Mouse (Mus musculus) ES-E14 (cell line): ENCODE results near the gene Cercam. TPM values are rescaled to one million over a fixed set of nuclear protein-coding genes. Genes with fewer than 3 reads are reported as not detected.

Experiments
- DNase-seq: peaks from one replicate; pipeline ENCODE4 v3.0.0-alpha.2; 2013; ENCODE audit warnings: low read depth, low spot score
- H3K27ac ChIP-seq: 2 replicates; pipeline ENCODE4 v1.5.1; 2012; ENCODE audit warnings: low read depth, mild to moderate bottlenecking, low read length, moderate library complexity, mixed read lengths; ENCODE audit not compliant: poor library complexity, insufficient read depth, severe bottlenecking
- H3K36me3 ChIP-seq: 2 replicates; pipeline ENCODE4 v1.6.1; 2012; ENCODE audit warnings: mild to moderate bottlenecking, low read length, moderate library complexity, mixed read lengths; ENCODE audit not compliant: control insufficient read depth, poor library complexity, insufficient read depth, severe bottlenecking
- H3K4me1 ChIP-seq, 2 experiments: fragments of 150-350 bp in 1 of 2; sonication (generic) in 1 of 2; 2 replicates each; pipeline ENCODE4 v1.6.1; 2012; ENCODE audit warnings: low read length in 2 of 2, mild to moderate bottlenecking in 1 of 2, mixed read lengths in 1 of 2; ENCODE audit not compliant: control insufficient read depth in 2 of 2, insufficient read depth in 2 of 2, poor library complexity in 1 of 2
- H3K4me3 ChIP-seq, 2 experiments: fragments of 150-350 bp in 1 of 2; sonication (generic) in 1 of 2; 2 replicates each; pipeline ENCODE4 v1.5.1; 2012; ENCODE audit warnings: low read length in 2 of 2, low read depth in 1 of 2, mild to moderate bottlenecking in 1 of 2, mixed read lengths in 1 of 2; ENCODE audit not compliant: insufficient read depth in 1 of 2, poor library complexity in 1 of 2, severe bottlenecking in 1 of 2
- H3K9ac ChIP-seq: 2 replicates; pipeline ENCODE4 v1.6.1; 2012; ENCODE audit warnings: low read depth, mild to moderate bottlenecking, low read length, mixed read lengths; ENCODE audit not compliant: poor library complexity, insufficient read depth, severe bottlenecking
- H3K9me3 ChIP-seq: fragments of 150-350 bp; sonication (generic); 2 replicates; pipeline ENCODE4 v1.6.1; 2012; ENCODE audit warnings: low read depth, mild to moderate bottlenecking, low read length; ENCODE audit not compliant: control insufficient read depth, insufficient read depth
- CHD2 ChIP-seq: IDR thresholded peaks from 2 replicates; pipeline ENCODE4 v1.6.1; 2014; ENCODE audit warnings: mild to moderate bottlenecking, low read depth, low read length, inconsistent platforms
- HCFC1 ChIP-seq: IDR thresholded peaks from 2 replicates; pipeline ENCODE4 v1.6.1; 2012; ENCODE audit warnings: low read length, inconsistent platforms, borderline replicate concordance; ENCODE audit not compliant: insufficient read depth
- MAFK ChIP-seq: IDR thresholded peaks from 2 replicates; pipeline ENCODE4 v1.6.1; 2014; ENCODE audit warnings: mild to moderate bottlenecking, low read depth, low read length, inconsistent platforms; ENCODE audit not compliant: insufficient read depth
- ZC3H11A ChIP-seq: IDR thresholded peaks from 2 replicates; pipeline ENCODE4 v1.6.1; 2012; ENCODE audit warnings: low read depth, mild to moderate bottlenecking, inconsistent platforms, low read length, borderline replicate concordance
- ZNF384 ChIP-seq: IDR thresholded peaks from 2 replicates; pipeline ENCODE4 v1.6.1; 2012; ENCODE audit warnings: low read depth, low read length, inconsistent platforms
- in situ Hi-C, 2 experiments: fragments of 600-800 bp; cut with MboI; formaldehyde crosslinking; loops; one replicate each; pipeline ENCODE4 v1.15.1; 2025; ENCODE audit warnings: low sequenced_read_pairs in 2 of 2, inconsistent platforms in 1 of 2; ENCODE audit not compliant: unreplicated experiment in 2 of 2
- total RNA-seq: library from RNA; depleted of rRNA; stranded (reverse); fragments of 300-350 nt; gene quantifications from 2 replicates; pipeline ENCODE4 v1.2.3, GENCODE M21; 2012

The Cercam gene
- total RNA-seq, 1 experiment, result 15.8 TPM

DNA sequence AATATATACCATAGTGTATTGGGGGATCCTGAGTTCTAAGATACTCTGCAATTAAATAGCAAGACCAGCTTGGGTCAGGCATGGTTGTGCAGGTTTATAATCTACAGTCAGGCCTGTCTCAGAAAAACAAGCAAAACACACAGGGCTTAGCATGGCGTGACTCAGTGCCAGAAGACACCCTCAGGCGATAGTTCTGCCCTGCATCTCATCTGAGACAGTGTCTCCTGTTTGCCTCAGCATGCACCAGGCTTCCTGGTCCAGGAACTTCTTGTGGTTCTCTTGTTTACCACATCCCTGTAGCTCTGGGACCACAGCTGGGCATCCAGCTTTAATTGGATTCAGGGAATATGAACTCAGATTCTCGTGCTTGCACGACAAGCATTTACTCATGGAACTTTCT is 3.8 kb upstream of the Cercam start:
- Histone ChIP-seq H3K9me3 (no peaks in the 10 kb centered on the region), H3K4me3 (no peak overlapping the region), H3K4me1 (no peaks in the 10 kb centered on the region), H3K9ac (no peak overlapping the region), H3K27ac (no peak overlapping the region), H3K36me3 (no peaks in the 10 kb centered on the region)
- DNase-seq, result no peak
- TF ChIP-seq ZNF384, result no peak
- no peak for TF ChIP-seq CHD2
- no peak for TF ChIP-seq MAFK
- no peak for TF ChIP-seq ZC3H11A
- TF ChIP-seq HCFC1, result no peak
- in situ Hi-C loops, result no loop called here

DNA sequence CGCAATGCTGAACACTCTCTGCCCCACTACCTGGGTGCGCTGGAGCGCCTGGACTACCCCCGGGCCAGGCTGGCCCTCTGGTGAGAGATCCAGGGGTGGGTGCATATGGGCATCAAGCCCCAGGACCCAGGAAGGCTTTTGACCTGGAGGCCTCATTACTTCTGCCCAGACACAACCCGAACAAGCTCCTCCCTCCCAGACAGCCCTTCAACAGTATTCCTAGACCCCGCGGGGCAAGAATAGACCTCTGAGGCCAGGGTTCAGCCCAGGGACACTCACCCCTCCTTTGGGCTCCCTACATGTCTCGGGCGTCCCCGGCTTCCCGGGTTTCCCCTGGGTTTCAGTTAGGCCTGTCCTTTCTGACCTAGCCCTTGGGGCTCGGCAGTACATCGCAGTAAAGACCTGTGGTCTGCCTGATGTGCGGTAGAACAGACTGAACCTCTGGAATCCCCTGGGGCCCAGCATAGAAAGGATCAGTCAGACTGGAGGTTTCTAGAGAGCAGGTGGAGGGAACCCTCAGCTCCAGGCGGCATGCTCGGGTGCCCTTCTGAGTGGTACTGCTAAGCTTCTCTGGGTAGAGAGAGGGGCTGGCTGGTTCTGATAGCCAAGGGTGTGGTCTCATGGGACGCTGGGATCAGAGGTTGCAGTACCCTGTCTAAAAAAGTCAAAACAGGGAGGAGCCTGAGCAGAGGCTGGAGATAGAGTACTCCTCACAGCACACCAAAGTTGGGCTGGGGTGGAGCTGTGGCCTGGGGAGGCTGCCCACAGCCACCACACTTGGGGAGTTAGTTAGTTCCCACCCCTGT is 885 bp downstream of the Cercam start:
- Histone ChIP-seq H3K4me3 (peak overlapping the region; percentile 67 to 86), H3K9ac (peak overlapping the region; percentile 76), H3K4me1 (0 out of 4 replicates have a peak, but pooled peaks cover 0 to 4% of the 10 kb centered on the region in 2 experiments), H3K27ac (peak overlapping the region; percentile 15; the same call in 1 of the 2 replicates), H3K9me3 (no peaks in the 10 kb centered on the region), H3K36me3 (peaks cover 7% of the 10 kb centered on the region; the same call in 1 of the 2 replicates)
- in situ Hi-C loops, result no loop called here
- TF ChIP-seq ZC3H11A (no peak), CHD2 (no peak), HCFC1 (no peak), MAFK (no peak), ZNF384 (no peak)
- peak; percentile 38 for DNase-seq

DNA sequence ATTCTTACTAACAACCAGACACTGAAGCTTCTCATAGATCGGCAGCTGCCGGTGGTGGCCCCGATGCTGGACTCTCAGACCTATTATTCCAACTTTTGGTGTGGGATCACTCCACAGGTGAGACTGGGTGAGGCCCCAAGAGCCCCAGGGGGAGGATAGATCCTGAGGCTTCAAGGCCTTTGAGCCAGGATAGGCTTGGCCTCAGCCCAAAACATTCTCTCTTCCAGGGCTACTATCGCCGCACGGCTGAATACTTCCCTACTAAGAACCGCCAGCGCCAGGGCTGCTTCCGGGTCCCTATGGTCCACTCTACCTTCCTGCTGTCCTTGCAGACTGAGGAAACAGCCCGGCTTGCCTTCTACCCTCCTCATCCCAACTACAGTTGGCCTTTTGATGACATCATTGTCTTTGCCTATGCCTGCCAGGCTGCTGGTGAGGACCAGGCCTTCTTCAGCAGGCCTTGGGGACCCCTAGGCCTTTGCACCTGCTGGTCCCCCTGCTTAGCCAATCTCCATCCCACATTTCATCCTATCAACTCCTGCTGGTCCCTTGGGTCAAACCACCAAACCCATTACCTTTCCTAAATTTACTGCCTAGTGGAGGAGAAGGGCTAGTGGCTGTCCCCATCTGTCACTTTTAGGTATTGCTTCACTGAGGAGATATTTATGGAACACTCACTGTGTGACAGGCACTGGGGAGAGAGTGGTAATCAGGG is 3.8 kb downstream of the Cercam start:
- TF ChIP-seq MAFK (no peak), HCFC1 (no peak), CHD2 (no peak), ZNF384 (no peak), ZC3H11A (no peak)
- H3K9me3 ChIP-seq, result no peaks in the 10 kb centered on the region
- H3K27ac ChIP-seq, result no peak overlapping the region
- no peak overlapping the region for H3K9ac ChIP-seq
- H3K4me3 ChIP-seq, result no peak overlapping the region
- no peak for DNase-seq
- H3K4me1 ChIP-seq, result 0 out of 4 replicates have a peak, but pooled peaks cover 0 to 4% of the 10 kb centered on the region in 2 experiments
- peaks cover 7% of the 10 kb centered on the region; the same call in 1 of the 2 replicates for H3K36me3 ChIP-seq
- in situ Hi-C loops, result no loop called here

DNA sequence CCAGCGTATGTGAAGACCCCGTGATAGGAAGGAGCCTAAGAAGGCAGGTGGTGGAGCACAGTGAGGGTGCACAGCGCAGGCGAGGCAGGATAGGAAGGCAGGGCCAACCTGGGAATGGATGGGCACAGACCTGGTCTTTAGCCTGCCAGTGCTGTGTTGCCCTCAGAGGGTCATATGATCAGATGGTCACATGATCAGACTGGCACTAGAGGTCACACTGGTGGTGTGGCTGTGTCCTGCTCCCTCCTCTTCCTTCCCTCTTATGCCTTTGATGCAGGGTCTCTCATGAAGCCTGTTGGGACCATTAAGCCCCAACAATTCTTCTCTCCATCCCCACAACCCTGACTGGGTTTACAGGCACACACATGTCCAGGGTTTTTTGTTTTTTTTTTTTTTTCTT is 4.8 kb downstream of the Cercam start:
- in situ Hi-C loops, result no loop called here

More for the DNA sequence above, 4.8 kb downstream of the Cercam start:
- Histone ChIP-seq H3K9ac (no peak overlapping the region), H3K9me3 (no peaks in the 10 kb centered on the region), H3K27ac (no peak overlapping the region), H3K4me3 (no peak overlapping the region), H3K4me1 (0 out of 4 replicates have a peak, but pooled peaks cover 0 to 4% of the 10 kb centered on the region in 2 experiments), H3K36me3 (peaks cover 9% of the 10 kb centered on the region; the same call in 1 of the 2 replicates)
- DNase-seq, result no peak
- TF ChIP-seq ZNF384, result no peak
- no peak for TF ChIP-seq ZC3H11A
- TF ChIP-seq MAFK, result no peak
- no peak for TF ChIP-seq HCFC1
- TF ChIP-seq CHD2, result no peak
